Mouse (Mus musculus): Measurements from ENCODE around the gene Ifrd1. TPM values are rescaled to one million over a fixed set of nuclear protein-coding genes. Genes with fewer than 3 reads are reported as not detected.
"Not testable (repeated sequence)": the region's sequence is repeated elsewhere in the genome, so short reads cannot be mapped to it uniquely, and the experiment has no call there.

Gene Ifrd1
- polyA plus RNA-seq, 1 experiment from 2014 or later = 95.5 TPM

GRCm38 (mm10) chr12:40199795-40200402, 48.4 kb downstream of the Ifrd1 start:
- ATAC-seq (peak; percentile 56), DNase-seq (ENCODE audit: low read depth, low spot score) (no peak)
- POLR2A ChIA-PET = interaction anchor here (0.8 kb wide), 1 partner anchor 23 kb away, joined by 3 read pairs; no protein-coding TSS in a partner anchor
- H3K27me3 ChIP-seq = no peaks in the 10 kb centered on the region
- in situ Hi-C loops (cut with MboI; ENCODE audit: low pct_unique_long_range_greater_than_20kb) = loop anchor here (25.0 kb wide), 1 partner anchor 263 kb away; no protein-coding TSS in a partner anchor
- TF ChIP-seq CTCF (IDR thresholded peaks at IDR 0.05) = peak; percentile 83
- CTCF ChIA-PET = interaction anchor here (0.9 to 1.9 kb wide), 6 partner anchors 9 to 118 kb away, joined by 3 to 23 read pairs (median 5); no protein-coding TSS in a partner anchor

GRCm38 (mm10) chr12:40199302-40199701, 49.0 kb downstream of the Ifrd1 start, which contains the start of gene Lsmem1:
TSS of gene Lsmem1 (minus strand) at chr12:40199490.
- ATAC-seq (no peak), DNase-seq (ENCODE audit: low read depth, low spot score) (no peak)
- no peak for TF ChIP-seq CTCF (IDR thresholded peaks at IDR 0.05)
- ChIA-PET CTCF (interaction anchor here (1.1 to 1.9 kb wide), 5 partner anchors 10 to 117 kb away, joined by 3 to 23 read pairs (median 5); no protein-coding TSS in a partner anchor), POLR2A (no interaction called here)
- in situ Hi-C loops (cut with MboI; ENCODE audit: low pct_unique_long_range_greater_than_20kb) = loop anchor here (25.0 kb wide), 1 partner anchor 262 kb away; no protein-coding TSS in a partner anchor
- no peaks in the 10 kb centered on the region for H3K27me3 ChIP-seq

- no peak for TF ChIP-seq CTCF (IDR thresholded peaks at IDR 0.05)
- ATAC-seq (no peak), DNase-seq (ENCODE audit: low read depth, low spot score) (no peak)
- H3K27me3 ChIP-seq = no peaks in the 10 kb centered on the region
- ChIA-PET POLR2A (no interaction called here), CTCF (interaction anchor here (1.0 kb wide), 1 partner anchor 65 kb away, joined by 5 read pairs; no protein-coding TSS in a partner anchor)
- in situ Hi-C loops (cut with MboI; ENCODE audit: low pct_unique_long_range_greater_than_20kb) = loop anchor here (25.0 kb wide), 1 partner anchor 261 kb away; no protein-coding TSS in a partner anchor
These were observed 49.9 kb downstream of the Ifrd1 start for GRCm38 (mm10) chr12:40198427-40198826.

- in situ Hi-C loops (cut with MboI; ENCODE audit: low pct_unique_long_range_greater_than_20kb) = loop anchor here (25.0 kb wide), 1 partner anchor 261 kb away; no protein-coding TSS in a partner anchor
- ChIA-PET CTCF (interaction anchor here (1.0 kb wide), 1 partner anchor 65 kb away, joined by 5 read pairs; no protein-coding TSS in a partner anchor), POLR2A (no interaction called here)
- DNase-seq (ENCODE audit: low read depth, low spot score) (no peak), ATAC-seq (no peak)
- TF ChIP-seq CTCF (IDR thresholded peaks at IDR 0.05) = no peak
- H3K27me3 ChIP-seq = no peaks in the 10 kb centered on the region
These were observed 50.3 kb downstream of the Ifrd1 start for GRCm38 (mm10) chr12:40198019-40198418.

GRCm38 (mm10) chr12:40197511-40197910, 50.8 kb downstream of the Ifrd1 start:
- ChIA-PET POLR2A (no interaction called here), CTCF (no interaction called here)
- in situ Hi-C loops (cut with MboI; ENCODE audit: low pct_unique_long_range_greater_than_20kb) = loop anchor here (25.0 kb wide), 1 partner anchor 260 kb away; no protein-coding TSS in a partner anchor
- DNase-seq (ENCODE audit: low read depth, low spot score) (no peak), ATAC-seq (peak; percentile 47)
- no peaks in the 10 kb centered on the region for H3K27me3 ChIP-seq
- TF ChIP-seq CTCF (IDR thresholded peaks at IDR 0.05) = no peak

- ATAC-seq = no peak
- H3K27me3 ChIP-seq = no peaks in the 10 kb centered on the region
- no peak for TF ChIP-seq CTCF (IDR thresholded peaks at IDR 0.05)
- no peak for DNase-seq (ENCODE audit: low read depth, low spot score)
- CTCF ChIA-PET = no interaction called here
- POLR2A ChIA-PET = no interaction called here
- in situ Hi-C loops (cut with MboI; ENCODE audit: low pct_unique_long_range_greater_than_20kb) = loop anchor here (25.0 kb wide), 1 partner anchor 248 kb away; no protein-coding TSS in a partner anchor
These were observed 62.8 kb downstream of the Ifrd1 start for GRCm38 (mm10) chr12:40185474-40185873.

- CTCF ChIA-PET = interaction anchor here (0.7 to 1.6 kb wide), 4 partner anchors 10 to 503 kb away, joined by 3 to 6 read pairs (median 3); no protein-coding TSS in a partner anchor
- TF ChIP-seq CTCF (IDR thresholded peaks at IDR 0.05) = peak; percentile 67
- no peak for DNase-seq (ENCODE audit: low read depth, low spot score)
- no peaks in the 10 kb centered on the region for H3K27me3 ChIP-seq
- ATAC-seq = no peak
- in situ Hi-C loops (cut with MboI; ENCODE audit: low pct_unique_long_range_greater_than_20kb) = loop anchor here (25.0 kb wide), 1 partner anchor 240 kb away; no protein-coding TSS in a partner anchor
- POLR2A ChIA-PET = interaction anchor here (0.6 to 1.4 kb wide), 2 partner anchors 23 to 87 kb away, joined by 3 read pairs; no protein-coding TSS in a partner anchor
These were observed 71.2 kb downstream of the Ifrd1 start for GRCm38 (mm10) chr12:40177089-40177488.

- POLR2A ChIA-PET = interaction anchor here (1.4 kb wide), 1 partner anchor 24 kb away, joined by 3 read pairs; no protein-coding TSS in a partner anchor
- CTCF ChIA-PET = interaction anchor here (1.1 to 1.6 kb wide), 3 partner anchors 9 to 24 kb away, joined by 3 to 6 read pairs (median 3); no protein-coding TSS in a partner anchor
- in situ Hi-C loops (cut with MboI; ENCODE audit: low pct_unique_long_range_greater_than_20kb) = loop anchor here (25.0 kb wide), 1 partner anchor 239 kb away; no protein-coding TSS in a partner anchor
- no peak for TF ChIP-seq CTCF (IDR thresholded peaks at IDR 0.05)
- DNase-seq (ENCODE audit: low read depth, low spot score) = no peak
- no peaks in the 10 kb centered on the region for H3K27me3 ChIP-seq
- no peak for ATAC-seq
These were observed 72.1 kb downstream of the Ifrd1 start for GRCm38 (mm10) chr12:40176158-40176557.

- ATAC-seq; CTCF ChIA-PET; H3K27me3 ChIP-seq; DNase-seq (ENCODE audit: low read depth, low spot score): not testable (repeated sequence)
- in situ Hi-C loops (cut with MboI; ENCODE audit: low pct_unique_long_range_greater_than_20kb) = loop anchor here (25.0 kb wide), 1 partner anchor 238 kb away; no protein-coding TSS in a partner anchor
- POLR2A ChIA-PET = interaction anchor here (0.7 kb wide), 1 partner anchor 150 kb away, joined by 5 read pairs; no protein-coding TSS in a partner anchor
These were observed 73.1 kb downstream of the Ifrd1 start for GRCm38 (mm10) chr12:40175171-40175570.

GRCm38 (mm10) chr12:40171637-40172036, 76.7 kb downstream of the Ifrd1 start:
- ATAC-seq (no peak), DNase-seq (ENCODE audit: low read depth, low spot score) (no peak)
- no peak for TF ChIP-seq CTCF (IDR thresholded peaks at IDR 0.05)
- no peaks in the 10 kb centered on the region for H3K27me3 ChIP-seq
- POLR2A ChIA-PET = no interaction called here
- CTCF ChIA-PET = no interaction called here
- in situ Hi-C loops (cut with MboI; ENCODE audit: low pct_unique_long_range_greater_than_20kb) = loop anchor here (25.0 kb wide), 1 partner anchor 509 kb away; no protein-coding TSS in a partner anchor
